Mouse (Mus musculus): ENCODE measurements around the gene Ppm1n. TPM values are rescaled to one million over a fixed set of nuclear protein-coding genes. Genes with fewer than 3 reads are reported as not detected.

Gene Ppm1n
- polyA plus RNA-seq, 1 experiment, result 0.30 TPM

DNA sequence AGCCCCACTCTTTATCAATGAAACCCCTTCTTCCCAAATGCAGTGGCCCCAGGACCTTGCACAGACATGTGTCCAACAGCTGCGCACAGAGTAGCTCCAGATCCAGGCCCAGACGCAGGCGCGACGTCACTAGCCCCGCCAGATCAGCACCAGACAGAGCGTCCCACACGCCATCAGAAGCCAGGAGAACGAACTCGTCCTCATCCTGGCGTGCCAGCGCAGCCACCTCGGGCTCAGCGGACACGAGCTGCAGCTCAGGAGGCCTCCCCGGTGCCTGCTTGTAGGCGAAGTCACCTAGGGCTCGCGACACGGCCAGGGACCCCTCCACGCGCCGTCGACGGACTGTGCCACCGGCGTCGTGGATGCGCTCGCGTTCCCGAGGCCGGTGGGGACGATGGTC lies 812 bp downstream of the Ppm1n start:
- Histone ChIP-seq H3K4me3 (ENCODE audit: control insufficient read depth, low read depth, low read length) (peak overlapping the region; percentile 63), H3K4me1 (ENCODE audit: control insufficient read depth, insufficient read depth, low read length) (peaks cover 14% of the 10 kb centered on the region), H3K27ac (ENCODE audit: control insufficient read depth, insufficient read depth, low read depth, low read length) (no peak overlapping the region), H3K27me3 (ENCODE audit: control insufficient read depth, insufficient read depth, low read length) (no peaks in the 10 kb centered on the region), H3K36me3 (ENCODE audit: control insufficient read depth, insufficient read depth, low read length) (no peaks in the 10 kb centered on the region)
- TF ChIP-seq CTCF (IDR thresholded peaks at IDR 0.05; ENCODE audit: control insufficient read depth, insufficient read depth, insufficient replicate concordance, low read depth, low read length), result no peak
- TF ChIP-seq POLR2A (IDR thresholded peaks at IDR 0.05; ENCODE audit: control insufficient read depth, low read depth, low read length), result no peak

DNA sequence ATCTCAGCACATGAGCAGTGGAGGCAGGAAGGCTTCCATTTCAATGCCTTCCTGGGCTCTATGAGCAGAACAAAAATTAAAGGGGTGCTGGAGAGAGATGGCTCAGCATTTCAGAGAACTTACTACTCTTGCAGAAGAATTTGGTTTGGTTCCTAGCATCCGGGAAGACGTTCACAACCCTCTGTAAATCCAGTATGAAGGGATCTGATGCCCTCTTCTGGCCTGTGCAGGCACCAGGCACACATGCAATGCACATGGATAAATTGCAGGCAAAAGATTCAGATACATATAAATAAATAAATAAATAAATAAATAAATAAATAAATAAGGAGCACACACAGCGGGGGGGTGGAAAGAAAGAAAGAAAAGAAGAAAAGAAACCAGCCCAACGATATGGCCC lies 3.6 kb downstream of the Ppm1n start:
- Histone ChIP-seq H3K27ac (ENCODE audit: control insufficient read depth, insufficient read depth, low read depth, low read length) (no peak overlapping the region), H3K4me1 (ENCODE audit: control insufficient read depth, insufficient read depth, low read length) (peaks cover 20% of the 10 kb centered on the region), H3K27me3 (ENCODE audit: control insufficient read depth, insufficient read depth, low read length) (no peaks in the 10 kb centered on the region), H3K36me3 (ENCODE audit: control insufficient read depth, insufficient read depth, low read length) (no peaks in the 10 kb centered on the region), H3K4me3 (ENCODE audit: control insufficient read depth, low read depth, low read length) (no peak overlapping the region)
- TF ChIP-seq CTCF (IDR thresholded peaks at IDR 0.05; ENCODE audit: control insufficient read depth, insufficient read depth, insufficient replicate concordance, low read depth, low read length), result no peak
- no peak for TF ChIP-seq POLR2A (IDR thresholded peaks at IDR 0.05; ENCODE audit: control insufficient read depth, low read depth, low read length)

DNA sequence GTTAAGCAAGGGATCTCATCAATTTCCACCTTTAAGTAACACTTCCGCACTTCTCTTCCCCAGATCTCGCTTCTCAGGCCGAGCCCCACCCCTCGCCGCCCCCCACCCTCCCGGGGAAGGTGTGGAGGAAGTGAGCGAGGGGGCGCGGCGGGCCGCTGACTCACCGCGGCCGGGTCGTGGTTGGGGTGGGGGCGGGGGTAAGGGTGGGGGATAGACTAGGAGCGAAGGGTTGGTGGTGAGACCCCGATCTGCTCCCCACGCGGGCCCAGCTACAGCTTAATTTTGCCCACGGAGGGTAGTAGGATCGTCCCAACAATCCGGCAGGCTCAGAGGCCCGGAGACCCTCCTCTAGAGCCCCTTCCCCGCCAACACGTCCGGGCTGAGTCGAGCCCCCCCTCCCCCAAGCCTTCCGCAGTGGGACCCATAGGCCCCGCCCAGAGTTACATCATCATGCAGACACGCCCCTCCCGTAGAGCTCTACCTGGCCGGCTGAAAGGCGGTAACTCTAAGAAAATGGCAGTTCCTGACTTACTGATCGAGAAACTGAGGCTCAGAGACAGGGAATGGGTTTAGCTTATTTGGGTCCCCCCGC lies 7.6 kb downstream of the Ppm1n start:
- TF ChIP-seq POLR2A (IDR thresholded peaks at IDR 0.05; ENCODE audit: control insufficient read depth, low read depth, low read length), result no peak
- no peak for TF ChIP-seq CTCF (IDR thresholded peaks at IDR 0.05; ENCODE audit: control insufficient read depth, insufficient read depth, insufficient replicate concordance, low read depth, low read length)
- Histone ChIP-seq H3K27ac (ENCODE audit: control insufficient read depth, insufficient read depth, low read depth, low read length) (peak overlapping the region; percentile 33), H3K27me3 (ENCODE audit: control insufficient read depth, insufficient read depth, low read length) (no peaks in the 10 kb centered on the region), H3K4me1 (ENCODE audit: control insufficient read depth, insufficient read depth, low read length) (peaks cover 26% of the 10 kb centered on the region), H3K4me3 (ENCODE audit: control insufficient read depth, low read depth, low read length) (peak overlapping the region; percentile 92), H3K36me3 (ENCODE audit: control insufficient read depth, insufficient read depth, low read length) (no peaks in the 10 kb centered on the region)

DNA sequence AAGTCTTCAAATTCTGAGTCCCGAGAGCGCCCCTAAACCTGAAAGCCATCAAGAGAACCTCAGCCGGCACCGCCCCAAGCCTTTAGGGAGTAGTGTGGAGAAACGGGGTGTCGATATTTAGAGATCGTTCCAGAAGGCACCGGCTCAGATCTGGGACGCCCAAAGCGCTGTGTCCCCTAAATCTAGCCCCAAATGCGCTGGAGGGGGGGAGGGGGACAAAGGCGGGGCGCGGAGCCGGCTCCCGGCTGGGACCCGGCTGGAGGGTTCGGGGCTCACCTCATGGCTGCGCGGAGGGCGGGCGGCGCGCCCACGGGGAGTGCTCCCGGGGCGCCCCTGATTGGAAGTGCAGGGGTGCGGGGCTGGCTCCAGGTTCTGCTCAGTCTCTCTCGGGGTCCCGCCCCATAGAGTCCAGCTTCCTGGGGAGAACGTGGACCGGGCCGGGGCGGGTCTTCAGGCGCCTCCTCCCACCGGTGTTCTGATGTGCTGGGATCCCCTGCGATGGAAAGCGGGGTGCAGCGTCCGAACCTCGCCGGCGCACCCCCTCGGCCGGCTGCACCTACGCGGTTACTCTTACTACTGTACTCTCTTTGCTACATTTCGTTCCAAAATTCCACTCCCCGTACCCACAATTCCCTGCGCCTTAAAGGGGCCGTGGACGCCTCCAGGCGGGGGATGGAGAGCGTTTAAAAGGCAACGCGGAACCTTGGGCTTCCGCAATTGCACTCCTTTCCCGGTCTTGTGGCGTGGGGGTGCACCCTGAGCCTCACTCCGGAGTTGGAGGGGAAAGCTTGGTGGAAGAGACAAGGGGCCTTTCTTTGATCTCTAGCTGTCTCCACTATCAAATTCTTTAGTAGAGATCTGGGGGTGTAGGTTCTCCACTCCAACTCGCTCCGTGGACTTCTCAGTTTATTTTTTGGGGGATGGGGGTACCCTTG lies 8.4 kb downstream of the Ppm1n start, which contains the start of gene Vasp:
TSS of gene Vasp (minus strand) at position 580 of the 935 bp plus-strand sequence.
- peak within 1 kb of the TSS; percentile 92 for H3K4me3 ChIP-seq (ENCODE audit: control insufficient read depth, low read depth, low read length)
- no peak for TF ChIP-seq CTCF (IDR thresholded peaks at IDR 0.05; ENCODE audit: control insufficient read depth, insufficient read depth, insufficient replicate concordance, low read depth, low read length)
- peak; percentile 50 for TF ChIP-seq POLR2A (IDR thresholded peaks at IDR 0.05; ENCODE audit: control insufficient read depth, low read depth, low read length)
- no peaks in the 10 kb centered on the region for H3K36me3 ChIP-seq (ENCODE audit: control insufficient read depth, insufficient read depth, low read length)
- peaks cover 26% of the 10 kb centered on the region for H3K4me1 ChIP-seq (ENCODE audit: control insufficient read depth, insufficient read depth, low read length)
- no peaks in the 10 kb centered on the region for H3K27me3 ChIP-seq (ENCODE audit: control insufficient read depth, insufficient read depth, low read length)
- peak within 1 kb of the TSS; percentile 80 for H3K27ac ChIP-seq (ENCODE audit: control insufficient read depth, insufficient read depth, low read depth, low read length)

DNA sequence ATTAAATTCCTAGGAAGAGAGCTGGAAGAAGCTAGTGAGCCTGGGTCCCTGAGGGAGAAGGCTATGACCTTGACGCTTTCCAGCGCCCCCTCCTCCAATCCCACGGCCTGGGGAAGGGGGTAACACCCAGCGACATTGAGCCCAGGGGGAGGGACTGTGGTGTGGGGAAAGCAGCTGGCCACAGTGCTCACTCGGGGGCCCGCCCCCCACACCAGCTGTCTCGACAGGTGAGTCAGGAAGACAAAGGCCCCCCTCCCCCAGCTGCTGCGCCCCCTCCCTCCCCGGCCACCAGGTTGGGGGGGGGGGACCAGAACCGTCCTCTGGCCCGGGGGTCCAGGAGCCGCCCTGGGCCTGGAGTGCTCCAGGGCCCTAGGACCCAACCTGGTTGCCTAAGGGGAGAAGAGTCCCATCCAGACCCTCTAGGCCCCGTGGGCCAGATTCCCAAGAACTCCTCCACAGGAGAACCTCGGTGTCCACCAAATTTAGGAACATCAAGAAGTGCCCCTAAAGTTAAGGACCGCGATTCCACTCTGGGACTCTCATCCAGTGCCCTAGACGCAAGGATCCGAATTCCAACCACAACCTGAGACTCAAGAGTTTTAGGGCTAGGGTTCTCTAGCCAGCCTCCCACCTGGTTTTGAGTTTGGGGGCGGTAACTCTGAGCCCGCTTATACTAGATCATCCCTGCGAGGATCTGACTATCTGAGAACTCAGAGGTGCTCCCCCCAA lies 9.2 kb downstream of the Ppm1n start:
- peaks cover 26% of the 10 kb centered on the region for H3K4me1 ChIP-seq (ENCODE audit: control insufficient read depth, insufficient read depth, low read length)
- peak overlapping the region; percentile 12; the same call in 1 of the 2 replicates for H3K27ac ChIP-seq (ENCODE audit: control insufficient read depth, insufficient read depth, low read depth, low read length)
- TF ChIP-seq CTCF (IDR thresholded peaks at IDR 0.05; ENCODE audit: control insufficient read depth, insufficient read depth, insufficient replicate concordance, low read depth, low read length) (no peak), POLR2A (IDR thresholded peaks at IDR 0.05; ENCODE audit: control insufficient read depth, low read depth, low read length) (no peak)
- no peaks in the 10 kb centered on the region for H3K36me3 ChIP-seq (ENCODE audit: control insufficient read depth, insufficient read depth, low read length)
- peak overlapping the region; percentile 92 for H3K4me3 ChIP-seq (ENCODE audit: control insufficient read depth, low read depth, low read length)
- H3K27me3 ChIP-seq (ENCODE audit: control insufficient read depth, insufficient read depth, low read length), result no peaks in the 10 kb centered on the region

DNA sequence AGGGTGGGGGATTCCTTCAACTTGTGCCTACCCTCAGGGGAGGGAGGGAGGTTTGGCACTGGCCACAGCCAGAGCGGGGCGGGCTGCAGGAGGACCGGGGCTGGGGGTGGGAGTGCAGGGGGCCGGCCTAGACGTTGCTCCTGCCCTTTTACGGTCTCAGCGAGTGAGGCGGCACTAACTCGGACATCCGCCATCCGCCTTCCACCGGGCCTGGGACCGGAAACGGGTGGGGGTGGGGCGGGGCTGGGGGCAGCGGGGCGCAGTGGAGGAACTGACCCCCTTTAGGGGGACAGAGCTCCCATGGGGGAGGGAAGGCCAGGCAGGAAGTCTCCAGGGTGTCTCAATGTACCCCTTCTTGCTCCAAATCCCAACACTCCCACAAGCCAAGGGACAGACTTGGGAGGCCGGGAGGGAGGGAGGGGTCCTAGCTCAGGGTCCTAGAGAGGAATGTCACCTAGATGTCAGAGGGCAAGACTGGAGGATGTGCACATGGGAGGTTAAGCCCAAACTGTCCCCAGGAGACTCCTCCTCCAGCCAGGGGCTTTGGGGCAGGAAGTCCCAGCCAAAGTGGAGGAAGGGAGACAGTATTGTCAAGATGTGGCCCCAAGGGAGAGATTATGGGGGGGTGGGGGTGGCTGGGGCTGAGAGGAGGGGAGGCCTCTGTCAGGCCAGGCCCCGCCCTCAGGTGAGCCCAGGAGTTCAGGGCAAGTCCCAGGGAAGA lies 10.0 kb downstream of the Ppm1n start:
- Histone ChIP-seq H3K27ac (ENCODE audit: control insufficient read depth, insufficient read depth, low read depth, low read length) (peak overlapping the region; percentile 0; the same call in 1 of the 2 replicates), H3K27me3 (ENCODE audit: control insufficient read depth, insufficient read depth, low read length) (no peaks in the 10 kb centered on the region), H3K4me1 (ENCODE audit: control insufficient read depth, insufficient read depth, low read length) (peaks cover 26% of the 10 kb centered on the region), H3K4me3 (ENCODE audit: control insufficient read depth, low read depth, low read length) (peak overlapping the region; percentile 2; the same call in 1 of the 2 replicates), H3K36me3 (ENCODE audit: control insufficient read depth, insufficient read depth, low read length) (no peaks in the 10 kb centered on the region)
- TF ChIP-seq POLR2A (IDR thresholded peaks at IDR 0.05; ENCODE audit: control insufficient read depth, low read depth, low read length) (no peak), CTCF (IDR thresholded peaks at IDR 0.05; ENCODE audit: control insufficient read depth, insufficient read depth, insufficient replicate concordance, low read depth, low read length) (no peak)
